Mouse (Mus musculus) fibroblast of lung, adult 2 months (primary cell): ENCODE data around the gene Rere.

Experiments used
- DNase-seq: peaks from one replicate; pipeline ENCODE4 v3.0.0-alpha.2; 2011; ENCODE audit warnings: low read depth

The Rere gene

GRCm38 (mm10) chr4:150661886-150662285 is 380.4 kb downstream of the Rere start:
- no peak for DNase-seq

GRCm38 (mm10) chr4:150663192-150663591 is 381.7 kb downstream of the Rere start:
- no peak for DNase-seq

GRCm38 (mm10) chr4:150664726-150665125 is 383.3 kb downstream of the Rere start:
- no peak for DNase-seq

- no peak for DNase-seq
Measured at GRCm38 (mm10) chr4:150665806-150666205, 384.4 kb downstream of the Rere start.
